Mouse (Mus musculus): Measurements from ENCODE around the gene Gm20716. TPM values are rescaled to one million over a fixed set of nuclear protein-coding genes. Genes with fewer than 3 reads are reported as not detected.

Gm20716 gene
- polyA plus RNA-seq (2014; fragmentation: Illumina TruSeq; extraction: RNeasy Lipid Tissue Mini Kit (QIAGEN cat#74804)), result 179 TPM

DNA sequence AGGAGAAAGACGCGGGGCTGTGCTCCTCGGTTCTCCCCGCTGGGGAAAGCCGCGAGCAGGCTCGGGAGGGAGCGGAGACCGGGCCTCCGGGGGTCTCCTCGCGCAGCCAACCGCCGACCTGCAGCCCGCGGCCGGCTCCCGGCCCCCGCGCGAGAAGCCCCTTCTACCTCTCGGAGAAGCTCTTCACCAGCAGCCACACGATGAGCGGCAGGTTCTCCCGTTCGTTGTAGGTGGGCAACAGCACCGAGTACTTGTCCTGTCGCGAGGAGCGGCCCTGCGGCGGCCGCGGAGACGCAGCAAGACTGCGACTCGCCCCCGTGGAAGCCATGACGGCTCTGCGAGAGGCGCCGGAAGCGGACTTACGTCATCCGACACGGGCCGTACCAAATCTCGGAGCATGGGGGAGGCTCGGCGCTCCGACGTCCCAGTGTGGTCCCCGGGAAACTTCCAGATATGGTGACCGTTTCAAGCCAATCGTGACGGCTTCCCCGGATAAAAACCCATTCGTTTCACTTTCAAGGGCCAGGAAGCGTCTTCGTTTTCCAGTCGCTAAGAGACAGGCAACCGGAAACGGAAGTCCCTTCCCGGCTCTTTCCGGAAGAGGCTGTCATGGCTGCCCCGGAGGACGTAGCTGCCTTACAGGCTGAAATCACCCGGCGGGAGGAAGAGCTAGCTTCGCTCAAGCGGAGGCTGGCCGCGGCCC lies at the start of gene Gm20716, which contains the start of the genes Dpm1 and Mocs3:
TSS of gene Gm20716 (minus strand) at position 339 of the 703 bp plus-strand sequence.
TSS of gene Dpm1 (minus strand) at position 566 of the 703 bp plus-strand sequence.
TSS of gene Mocs3 (plus strand) at position 597 of the 703 bp plus-strand sequence.

DNA sequence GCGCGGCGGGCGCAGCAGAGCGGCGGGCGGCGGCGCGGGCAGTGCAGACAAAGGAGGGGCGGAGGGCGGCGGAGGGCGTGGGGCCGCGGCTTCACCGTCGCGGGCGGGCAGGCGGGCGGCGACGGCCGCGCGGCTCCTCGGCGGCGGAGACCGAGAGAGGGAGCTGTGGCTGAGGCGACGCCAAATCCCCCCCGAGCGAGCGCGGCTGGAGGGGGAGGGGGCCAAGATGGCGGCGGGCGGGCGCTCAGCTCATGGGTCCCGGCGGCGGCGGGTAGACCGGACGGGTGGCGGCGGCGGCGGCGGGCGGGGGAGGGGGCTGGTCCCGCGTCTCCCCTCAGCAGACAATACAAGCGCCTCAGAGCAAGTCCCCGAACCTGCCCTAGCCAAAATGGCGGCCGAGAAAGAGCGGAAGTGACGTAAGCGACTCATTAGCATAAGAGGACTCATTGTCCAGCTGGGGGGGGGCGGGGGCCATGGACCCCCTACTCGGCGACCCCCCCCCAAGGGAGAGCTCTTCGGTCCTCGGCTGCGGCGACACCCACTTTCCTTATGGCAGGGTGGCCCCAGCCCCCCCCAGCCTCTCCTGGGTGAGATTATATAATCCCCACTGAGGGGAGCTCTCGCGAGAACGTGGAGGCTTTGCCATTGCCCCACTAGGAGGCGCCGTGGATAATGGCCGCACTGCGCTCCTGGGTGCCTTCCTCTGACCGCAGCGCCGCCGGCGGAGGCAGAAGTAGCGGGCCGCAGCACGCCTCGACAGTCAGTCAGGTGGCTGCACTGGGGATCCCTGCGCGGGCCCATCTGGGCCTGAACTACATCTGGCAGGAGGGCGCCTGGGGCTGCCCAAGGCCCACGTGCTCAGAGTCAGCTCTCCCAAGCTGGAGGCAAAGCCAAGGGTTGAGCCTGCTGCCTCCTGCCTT lies 23.2 kb downstream of the Gm20716 start, which contains the start of gene Adnp:
TSS of gene Adnp (minus strand) at position 388 of the 920 bp plus-strand sequence.

Other genes starting within 250 kb of the Gm20716 start
- gene Ripor3, start 219.7 kb downstream of the Gm20716 start, polyA plus RNA-seq (2014; fragmentation: Illumina TruSeq; extraction: RNeasy Lipid Tissue Mini Kit (QIAGEN cat#74804)), result not detected
- gene Pard6b, start 149.4 kb downstream of the Gm20716 start, polyA plus RNA-seq (2014; fragmentation: Illumina TruSeq; extraction: RNeasy Lipid Tissue Mini Kit (QIAGEN cat#74804)), result 4.5 TPM
- gene Adnp, start 23.3 kb downstream of the Gm20716 start, polyA plus RNA-seq (2014; fragmentation: Illumina TruSeq; extraction: RNeasy Lipid Tissue Mini Kit (QIAGEN cat#74804)), result 51.3 TPM
- 114 TPM for gene Dpm1, start 227 bp upstream of the Gm20716 start, polyA plus RNA-seq (2014; fragmentation: Illumina TruSeq; extraction: RNeasy Lipid Tissue Mini Kit (QIAGEN cat#74804))
- gene Mocs3, start 258 bp upstream of the Gm20716 start, polyA plus RNA-seq (2014; fragmentation: Illumina TruSeq; extraction: RNeasy Lipid Tissue Mini Kit (QIAGEN cat#74804)), result 2.6 TPM
- 1.7 TPM for gene Kcng1, start 51.4 kb upstream of the Gm20716 start, polyA plus RNA-seq (2014; fragmentation: Illumina TruSeq; extraction: RNeasy Lipid Tissue Mini Kit (QIAGEN cat#74804))